Mouse (Mus musculus) brain, adult 10 weeks (tissue): Measurements from ENCODE around the gene C3ar1. TPM values are rescaled to one million over a fixed set of nuclear protein-coding genes. Genes with fewer than 3 reads are reported as not detected.

Experiments
- polyA plus RNA-seq: library from polyadenylated mRNA; stranded (reverse); fragments of 350-450 nt; fragmentation: Illumina TruSeq; extraction: RNeasy Lipid Tissue Mini Kit (QIAGEN cat#74804); gene quantifications from one replicate; pipeline ENCODE4 v1.2.3, GENCODE M21; 2015; ENCODE audit warnings: low read depth, low replicate concordance

Gene C3ar1
- polyA plus RNA-seq, result 1.0 TPM

GRCm38 (mm10) chr6:122855955-122856354, at the start of gene C3ar1:
TSS of gene C3ar1 (minus strand) at chr6:122856161.

GRCm38 (mm10) chr6:122873871-122874719, 18.1 kb upstream of the C3ar1 start, which contains the start of gene Necap1:
TSS of gene Necap1 (plus strand) at chr6:122874474.

GRCm38 (mm10) chr6:122819306-122820070, 36.5 kb downstream of the C3ar1 start, which contains the start of gene Foxj2:
TSS of gene Foxj2 (plus strand) at chr6:122819914.

GRCm38 (mm10) chr6:122801301-122801800, 54.6 kb downstream of the C3ar1 start, which contains the start of gene Slc2a3:
TSS of gene Slc2a3 (minus strand) at chr6:122801640.

Other genes with a start within 250 kb of the C3ar1 start
- not detected for gene Gdf3, start 246.1 kb downstream of the C3ar1 start, polyA plus RNA-seq
- gene Dppa3, start 229.8 kb downstream of the C3ar1 start, polyA plus RNA-seq, result not detected
- not detected for gene Nanog, start 148.7 kb downstream of the C3ar1 start, polyA plus RNA-seq
- gene Slc2a3, start 54.5 kb downstream of the C3ar1 start, polyA plus RNA-seq, result 88.9 TPM
- 14.9 TPM for gene Foxj2, start 36.2 kb downstream of the C3ar1 start, polyA plus RNA-seq
- 194 TPM for gene Necap1, start 18.3 kb upstream of the C3ar1 start, polyA plus RNA-seq
- gene Clec4a1, start 65.7 kb upstream of the C3ar1 start, polyA plus RNA-seq, result 0.39 TPM
- gene Clec4a3, start 96.4 kb upstream of the C3ar1 start, polyA plus RNA-seq, result 1.9 TPM
- not detected for gene Clec4a4, start 134.2 kb upstream of the C3ar1 start, polyA plus RNA-seq
- not detected for gene Clec4b1, start 193.8 kb upstream of the C3ar1 start, polyA plus RNA-seq